Mouse (Mus musculus) right cerebral cortex, postnatal 36 days (tissue): Measurements from ENCODE around the gene Ccnb1.
"Not testable (repeated sequence)": the region's sequence is repeated elsewhere in the genome, so short reads cannot be mapped to it uniquely, and the experiment has no call there.

Experiments
- DNase-seq, 2 experiments: peaks; one replicate each; pipeline ENCODE4 v3.0.0; 2022; ENCODE audit warnings: low spot score in 2 of 2, mixed read lengths in 1 of 2

Ccnb1 gene

DNA sequence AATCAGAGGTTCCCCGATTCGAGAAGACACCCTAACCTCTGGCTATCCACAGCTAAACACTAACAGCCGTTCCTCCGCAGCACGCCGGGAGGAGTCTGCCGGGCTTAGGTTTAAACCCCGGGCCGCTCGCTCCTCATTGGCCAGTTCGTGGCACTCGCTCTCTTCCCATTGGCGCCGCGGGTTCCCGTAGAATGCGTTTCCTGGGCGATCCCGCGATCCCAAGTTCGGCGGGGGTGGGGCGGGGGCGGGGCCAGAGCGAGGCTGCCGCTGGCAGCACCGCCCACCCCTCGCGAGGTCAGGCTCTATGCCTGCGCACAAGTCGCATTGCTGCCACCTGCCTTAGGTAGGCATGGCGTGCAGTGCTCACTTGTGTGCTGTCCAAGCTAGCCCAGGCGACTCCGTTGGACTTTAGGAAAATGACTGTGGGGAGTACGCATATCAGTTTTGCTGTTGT lies at the start of gene Ccnb1:
TSS of gene Ccnb1 (minus strand) at position 157 of the 454 bp plus-strand sequence.
- peak; percentile 80 to 82 for DNase-seq

DNA sequence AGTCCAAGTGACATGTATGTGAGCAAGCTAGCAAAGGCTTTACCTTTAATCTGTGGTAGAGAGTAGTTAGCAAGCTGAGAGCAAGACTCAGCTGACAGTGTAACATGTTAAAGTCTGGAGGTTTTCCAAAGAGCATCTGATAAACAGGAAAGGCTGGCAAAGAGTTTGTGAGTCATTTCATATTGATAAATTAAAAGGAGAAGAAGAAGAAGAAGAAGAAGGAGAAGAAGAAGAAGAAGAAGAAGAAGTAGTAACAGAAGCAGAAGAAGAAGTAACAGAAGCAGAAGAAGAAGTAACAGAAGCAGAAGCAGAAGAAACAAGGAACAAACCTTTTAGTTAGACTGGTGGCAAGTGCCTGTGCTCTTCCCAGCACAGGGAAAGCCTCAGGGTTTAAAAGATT lies 48.4 kb upstream of the Ccnb1 start:
- DNase-seq = no peak

DNA sequence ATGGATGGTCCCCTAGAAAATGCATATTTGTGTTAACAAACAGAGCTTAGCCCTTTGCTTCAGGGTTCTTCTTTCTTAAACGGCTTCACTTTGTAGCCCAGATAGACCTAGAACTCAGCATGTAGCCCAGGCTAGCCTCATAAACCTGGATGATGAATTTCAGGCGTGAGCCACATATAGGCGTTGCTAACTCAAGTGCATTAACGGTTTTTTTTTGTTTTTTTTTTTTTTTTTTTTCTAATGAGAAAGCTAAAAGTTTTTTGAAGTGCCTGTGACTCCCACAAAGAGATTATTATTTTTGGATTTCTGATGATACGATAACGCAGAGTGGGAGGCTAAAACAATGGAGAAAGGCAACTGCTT lies 47.3 kb upstream of the Ccnb1 start:
- no peak for DNase-seq

DNA sequence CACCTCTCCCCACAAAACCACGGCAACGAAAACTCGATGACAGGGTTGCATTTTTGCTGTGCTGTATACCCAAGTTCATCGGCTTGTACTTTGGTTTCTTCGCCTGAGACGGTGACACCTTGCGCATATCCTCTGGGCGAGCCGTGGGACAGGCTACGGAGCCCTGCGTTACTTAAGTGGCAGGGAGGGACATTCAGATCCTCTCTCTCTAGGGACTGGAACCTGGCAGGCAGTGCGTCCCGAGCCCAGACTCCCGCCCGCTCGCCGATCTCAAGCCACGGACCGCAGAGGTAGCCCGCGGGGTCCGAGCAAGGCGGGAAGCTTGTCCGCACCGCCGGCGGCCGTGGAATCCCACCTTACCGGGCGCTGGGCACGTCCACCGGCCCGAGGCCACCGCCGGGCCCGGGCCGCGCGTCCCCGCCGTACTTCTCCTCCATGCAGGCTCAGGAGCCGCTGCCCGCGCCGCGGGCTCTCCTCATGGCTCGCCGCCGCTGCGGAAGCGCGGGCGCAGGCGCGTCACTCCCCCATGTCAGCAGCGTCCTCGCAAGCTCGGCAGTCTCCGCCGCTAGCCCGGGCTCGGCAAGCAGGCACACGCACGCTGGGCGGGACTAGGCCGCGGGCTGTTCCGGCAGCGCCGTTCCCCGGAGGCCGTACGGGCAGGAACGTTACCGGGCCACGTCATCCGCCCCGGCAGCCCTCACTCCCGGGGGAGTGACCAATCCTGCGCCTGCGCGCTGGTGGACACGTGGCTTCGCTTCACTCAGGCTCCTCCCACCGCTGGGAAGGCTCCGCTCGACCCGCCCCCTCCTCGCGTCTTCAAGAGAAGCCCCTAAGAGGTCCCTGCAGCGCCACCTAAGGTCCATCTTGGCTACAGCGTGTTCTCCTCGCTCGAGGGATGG lies 46.6 kb upstream of the Ccnb1 start, which contains the start of gene Slc30a5:
TSS of gene Slc30a5 (minus strand) at position 687 of the 899 bp plus-strand sequence.
- peak; percentile 98 for DNase-seq

DNA sequence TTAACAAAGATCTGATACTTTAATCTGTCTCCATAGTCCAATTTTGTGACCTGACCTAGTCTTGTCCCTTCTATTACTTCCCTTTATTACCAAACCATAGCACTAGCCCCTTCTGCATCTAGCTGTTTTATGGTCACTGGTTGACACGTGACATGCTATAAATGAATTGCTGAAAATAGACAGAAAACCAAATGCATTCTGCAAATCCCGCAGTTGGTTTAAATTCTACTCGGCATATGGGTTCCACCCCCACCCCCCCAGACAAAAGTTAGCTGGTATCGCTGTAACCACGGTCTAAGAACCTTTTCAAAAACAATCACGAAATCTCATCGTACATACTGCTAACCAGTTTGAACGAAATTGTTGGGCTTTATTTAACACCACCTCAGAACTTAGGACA lies 45.8 kb upstream of the Ccnb1 start:
- no peak for DNase-seq

DNA sequence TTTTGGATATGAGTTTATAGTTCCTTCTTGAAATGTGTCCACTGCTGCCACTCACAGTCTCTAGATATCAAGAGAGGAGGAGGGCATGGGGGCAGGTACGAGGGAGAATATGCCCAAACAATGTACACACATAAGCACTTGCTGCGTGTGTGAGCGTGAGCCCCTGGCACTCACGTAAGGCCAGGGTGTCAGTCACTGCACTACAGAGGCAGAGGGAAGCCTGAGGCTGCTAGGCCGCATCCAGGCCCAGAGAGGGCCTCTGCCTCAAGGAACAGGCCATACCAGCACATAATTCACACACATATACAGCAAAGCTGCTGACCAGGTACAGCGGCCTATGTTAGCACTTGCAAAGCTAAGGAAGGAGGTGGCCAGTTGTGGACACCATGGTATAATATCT lies 44.8 kb upstream of the Ccnb1 start:
- no peak for DNase-seq

DNA sequence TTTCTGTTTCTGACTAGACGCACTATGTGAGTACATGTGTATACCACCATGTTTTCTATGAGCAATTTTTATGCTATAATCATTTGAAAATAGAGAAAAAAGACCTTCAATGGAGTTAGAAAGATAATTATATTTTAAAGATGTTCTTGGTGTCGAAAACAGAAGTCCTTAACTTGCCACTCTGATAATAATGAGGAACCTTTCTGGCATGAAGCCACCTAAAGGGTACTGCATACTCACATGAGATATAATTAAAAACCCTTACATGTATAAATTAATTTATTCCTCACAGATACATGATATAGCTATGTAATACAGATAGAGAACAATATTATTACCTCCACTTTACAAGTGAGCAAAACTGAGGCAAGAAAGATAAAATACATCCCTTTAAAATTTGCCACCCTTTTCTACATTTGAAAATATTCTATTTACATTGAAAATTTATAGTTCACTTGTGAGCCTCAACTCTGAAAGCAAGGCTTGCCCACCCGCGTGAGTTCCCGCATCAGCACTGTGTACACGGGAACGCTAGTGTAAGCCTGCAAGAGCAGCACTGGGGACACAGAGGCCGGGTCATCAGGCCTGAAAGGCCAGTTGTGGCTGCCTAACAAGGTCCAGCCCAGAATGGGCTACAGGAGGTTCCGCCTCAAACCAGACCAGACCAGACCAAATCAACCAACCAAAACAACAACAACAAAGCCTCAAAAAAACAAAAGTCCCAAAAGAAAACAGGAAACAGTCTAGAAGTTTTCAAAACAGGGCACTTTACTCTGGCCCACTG lies 39.4 kb upstream of the Ccnb1 start:
- no peak for DNase-seq

DNA sequence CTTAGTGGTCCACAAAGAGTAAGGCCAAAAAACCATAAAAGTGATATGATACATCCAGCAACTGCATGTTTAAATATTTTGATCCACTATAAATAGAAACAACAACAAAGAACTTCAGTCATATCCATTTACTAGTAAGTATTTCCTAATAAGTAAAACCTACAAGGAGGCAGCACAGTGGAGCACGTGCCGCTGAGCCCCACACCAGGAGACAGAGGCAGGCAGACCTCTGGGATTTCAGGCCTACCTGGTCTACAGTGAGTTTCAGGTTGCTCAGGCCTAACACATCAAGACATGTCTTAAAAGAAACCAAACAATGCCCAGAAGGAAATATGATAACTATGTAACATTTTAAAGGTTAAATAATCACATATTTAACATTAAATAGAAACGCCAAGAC lies 38.5 kb upstream of the Ccnb1 start:
- no peak for DNase-seq

DNA sequence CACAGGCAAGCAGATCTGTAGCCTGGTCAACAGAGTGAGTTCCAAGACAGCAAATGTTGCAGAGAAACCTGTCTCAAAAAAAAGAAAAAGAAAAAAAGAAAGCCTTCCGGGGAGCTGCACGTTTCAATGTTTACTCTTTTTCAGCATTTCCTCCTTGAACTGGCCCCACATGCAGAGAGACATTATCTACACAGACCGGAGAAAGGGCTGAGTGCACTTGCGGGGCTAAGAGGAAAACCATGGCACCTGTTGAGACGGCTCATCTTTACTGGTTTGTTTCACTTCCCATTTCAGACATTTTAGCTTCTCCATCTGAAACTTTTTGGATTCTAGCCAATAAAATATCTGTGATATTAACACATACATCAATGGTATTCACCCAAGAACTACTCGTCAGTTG lies 37.9 kb upstream of the Ccnb1 start:
- DNase-seq = no peak

DNA sequence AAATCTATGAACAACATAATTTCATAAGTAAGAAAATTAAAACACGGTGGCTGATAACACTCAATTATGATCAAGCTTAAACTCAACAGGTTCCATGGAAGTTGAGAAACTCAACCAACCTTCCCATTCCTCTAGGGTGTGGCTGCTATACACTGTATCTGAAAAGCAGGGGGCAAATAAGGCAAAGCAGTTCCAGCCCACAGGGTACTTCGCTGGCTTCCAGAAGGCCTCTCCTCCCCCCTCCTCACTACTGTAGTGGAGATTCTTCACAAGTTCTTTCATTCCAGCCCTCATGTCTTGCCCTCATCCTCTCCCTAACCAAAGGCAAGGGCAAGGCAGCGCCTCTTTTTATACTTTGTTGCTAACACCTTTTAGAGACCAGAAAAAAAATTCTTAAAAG lies 37.5 kb upstream of the Ccnb1 start:
- no peak for DNase-seq

DNA sequence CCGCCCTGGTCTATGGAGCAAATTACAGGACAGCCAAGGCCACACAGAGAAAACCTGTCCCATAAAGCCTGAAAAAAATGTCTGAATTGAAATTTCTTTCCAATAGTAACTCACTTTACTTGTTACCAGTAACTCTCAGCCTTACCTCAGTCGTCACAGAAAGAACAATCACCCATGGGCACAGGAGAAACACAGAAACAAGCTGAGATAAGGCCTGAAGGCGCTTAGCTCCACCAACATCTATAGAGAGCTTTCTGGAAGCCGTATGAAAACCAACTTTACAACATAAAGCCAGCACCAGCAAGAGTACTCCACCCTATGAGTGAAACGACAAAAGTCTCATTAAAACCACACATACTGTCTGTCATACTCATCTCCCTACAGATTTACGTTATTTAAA lies 28.1 kb upstream of the Ccnb1 start:
- DNase-seq = no peak

DNA sequence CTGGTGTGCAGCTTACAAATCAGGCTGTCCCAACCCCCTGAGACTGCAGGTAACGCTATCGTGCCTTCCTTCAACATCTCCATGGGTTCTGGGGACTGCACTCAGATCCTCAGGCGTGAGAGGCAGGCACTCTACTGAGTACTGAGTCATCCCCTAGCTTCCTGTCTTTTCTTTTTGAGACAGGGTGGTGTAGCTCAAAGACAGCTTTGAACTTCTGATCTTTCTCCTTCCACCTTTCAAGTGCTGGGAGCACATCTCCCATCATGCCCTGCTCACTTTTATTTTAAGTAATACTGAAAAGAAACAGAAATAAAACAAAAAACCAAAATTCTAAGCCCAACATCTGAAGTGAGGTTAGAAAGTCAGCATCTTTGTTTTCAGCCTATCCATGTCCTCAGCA lies 19.4 kb upstream of the Ccnb1 start:
- no peak for DNase-seq

DNA sequence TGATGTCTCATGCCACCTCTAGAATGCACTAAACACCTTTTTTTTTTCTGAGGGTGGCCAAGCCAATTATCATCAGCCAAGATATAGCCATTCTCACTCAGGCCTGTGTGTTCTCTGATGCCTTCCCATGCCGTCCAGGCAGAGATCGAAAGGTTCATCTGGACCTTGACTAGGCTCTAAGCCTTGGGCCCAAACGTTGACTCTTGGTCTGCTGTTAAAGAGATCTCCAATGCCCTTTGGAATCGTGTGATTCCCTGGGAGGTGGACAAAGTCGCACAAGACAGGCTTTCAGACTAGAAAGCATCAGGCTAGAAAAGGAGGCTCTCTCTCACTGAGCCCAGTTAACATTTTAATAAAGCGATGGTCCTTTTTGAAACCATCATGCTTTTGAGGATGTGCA lies 10.8 kb upstream of the Ccnb1 start:
- DNase-seq = no peak

DNA sequence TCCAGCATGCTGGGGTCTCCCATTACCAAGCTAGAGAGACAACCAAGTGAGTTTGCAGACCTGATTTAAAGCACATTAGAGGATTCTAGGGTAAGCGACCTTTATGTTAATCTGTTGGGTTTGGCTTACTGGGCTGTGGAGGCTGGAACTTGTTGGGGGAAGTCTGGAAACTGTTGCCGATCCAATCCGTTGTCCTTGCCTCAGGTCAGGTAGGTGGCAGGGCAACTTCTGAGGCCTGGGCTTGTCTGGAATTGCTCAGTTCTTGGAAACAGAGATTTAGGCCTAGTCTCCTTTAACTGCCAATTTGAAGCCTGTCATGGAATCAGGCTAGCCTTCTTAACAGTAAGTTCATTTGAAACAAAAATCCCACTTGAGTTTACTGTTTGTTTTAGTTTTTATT lies 2.7 kb upstream of the Ccnb1 start:
- DNase-seq = no peak

DNA sequence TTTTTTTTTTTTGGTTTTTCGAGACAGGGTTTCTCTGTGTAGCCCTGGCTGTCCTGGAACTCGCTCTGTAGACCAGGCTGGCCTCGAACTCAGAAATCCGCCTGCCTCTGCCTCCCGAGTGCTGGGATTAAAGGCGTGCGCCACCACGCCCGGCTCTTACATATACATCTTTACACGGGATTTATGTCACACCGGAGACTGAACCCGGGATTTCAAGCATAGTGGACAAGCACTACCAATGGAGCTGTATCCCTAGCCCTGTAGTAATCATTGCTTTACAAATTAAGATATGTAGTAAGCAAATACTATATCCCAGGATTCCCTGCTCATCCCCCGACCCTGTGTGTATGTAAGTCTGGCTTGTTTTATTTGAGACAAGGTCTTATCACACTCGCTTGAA lies 1.7 kb upstream of the Ccnb1 start:
- DNase-seq = not testable (repeated sequence)

DNA sequence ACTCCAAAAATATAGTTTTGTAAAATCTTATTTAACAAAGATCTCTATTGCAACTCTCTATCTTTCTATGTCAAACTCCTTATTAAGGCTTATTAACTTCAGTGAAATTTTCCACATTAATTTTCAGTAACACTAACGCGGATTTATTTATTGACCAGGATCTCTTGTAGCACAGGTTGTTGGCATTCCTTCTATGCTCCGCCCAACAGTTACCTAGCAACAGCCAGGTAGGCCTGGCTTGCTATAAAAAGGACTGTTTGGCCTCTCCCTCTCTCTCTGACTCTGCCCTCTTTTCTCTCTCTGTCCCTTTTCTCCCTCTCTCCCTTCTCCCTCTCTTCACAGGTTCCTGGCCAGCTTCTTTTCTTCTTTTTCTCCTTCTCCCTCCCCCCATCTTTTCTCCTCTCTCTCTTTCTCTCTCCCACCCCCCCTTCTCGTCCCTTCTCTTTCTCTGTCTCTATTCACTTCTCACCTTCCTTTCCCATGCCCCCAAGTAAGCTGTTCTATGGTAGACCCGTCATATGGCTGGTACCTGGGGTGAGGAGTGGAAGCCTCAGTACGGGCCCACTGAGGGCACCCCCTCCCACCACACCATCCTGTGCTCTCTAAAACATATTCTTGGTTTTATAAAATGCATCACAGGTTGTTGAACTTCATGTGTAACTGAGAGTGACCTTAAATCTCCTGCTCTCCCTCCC lies 1.1 kb upstream of the Ccnb1 start:
- no peak for DNase-seq

DNA sequence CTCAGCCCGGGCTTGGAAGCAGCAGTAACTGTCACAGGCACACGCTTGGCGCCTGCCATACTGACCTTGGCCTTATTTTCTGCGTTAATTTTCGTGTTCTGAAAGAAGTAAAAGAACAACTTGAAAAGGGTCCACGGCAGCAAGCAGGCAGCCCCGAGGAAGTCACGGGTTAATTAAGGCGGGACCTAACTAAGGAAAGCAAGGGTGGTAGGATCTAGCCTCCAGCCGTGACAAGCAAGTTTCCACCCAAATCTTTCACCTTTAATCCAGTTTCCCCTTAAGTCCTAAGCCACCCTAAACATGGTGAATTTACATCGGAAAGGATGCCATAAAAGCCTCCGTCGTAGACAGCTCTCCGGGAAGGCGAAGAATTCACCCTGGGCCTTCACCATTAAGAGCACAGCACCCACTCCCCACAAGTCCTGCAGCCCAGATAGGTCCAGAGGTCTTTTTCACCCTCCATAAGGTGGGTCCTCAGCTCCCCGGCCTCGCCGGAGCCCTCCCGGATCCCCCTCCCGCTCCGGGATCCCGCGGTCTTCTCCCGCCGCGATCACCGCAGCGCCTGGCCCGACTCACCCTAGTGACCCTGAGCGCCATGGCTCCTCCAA lies 460 bp downstream of the Ccnb1 start:
- DNase-seq = no peak

DNA sequence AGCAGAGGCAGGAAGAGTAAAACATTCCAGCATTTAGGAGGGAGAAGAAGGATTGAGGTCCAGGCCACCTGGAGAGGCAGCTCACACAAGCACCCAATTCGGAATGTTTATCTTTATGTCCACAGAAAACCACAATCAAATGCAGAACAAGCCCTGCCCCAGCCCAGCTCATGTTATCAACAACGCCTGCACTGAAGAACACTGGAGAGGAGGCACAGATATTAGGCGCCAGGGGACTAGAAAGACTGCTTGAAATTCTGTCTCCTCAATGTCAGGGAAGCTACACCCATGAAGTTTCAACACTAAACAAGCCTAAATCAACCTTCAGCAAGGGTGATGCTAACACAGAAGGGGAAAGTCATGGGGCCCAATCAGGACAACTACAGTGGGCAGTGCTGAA lies 8.9 kb downstream of the Ccnb1 start:
- DNase-seq = no peak

DNA sequence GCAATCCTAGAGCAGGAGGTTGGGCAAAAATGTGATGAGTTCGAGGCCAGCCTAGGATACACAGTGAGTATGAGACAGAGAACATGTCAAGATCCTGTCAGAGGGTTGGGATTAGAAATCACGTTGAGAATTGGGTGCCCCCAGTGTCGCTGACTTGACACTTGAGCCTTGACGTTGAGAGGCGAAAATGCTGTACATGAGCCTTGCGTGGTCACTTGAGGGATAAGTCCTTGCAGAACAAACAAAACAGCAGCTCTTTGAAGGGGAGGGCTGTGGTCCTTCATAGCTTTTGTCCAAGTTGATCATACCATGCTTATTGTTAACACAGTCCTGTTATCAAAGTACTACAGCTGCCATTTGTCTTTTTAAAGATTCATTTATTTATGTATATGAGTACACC lies 9.7 kb downstream of the Ccnb1 start:
- DNase-seq = no peak

DNA sequence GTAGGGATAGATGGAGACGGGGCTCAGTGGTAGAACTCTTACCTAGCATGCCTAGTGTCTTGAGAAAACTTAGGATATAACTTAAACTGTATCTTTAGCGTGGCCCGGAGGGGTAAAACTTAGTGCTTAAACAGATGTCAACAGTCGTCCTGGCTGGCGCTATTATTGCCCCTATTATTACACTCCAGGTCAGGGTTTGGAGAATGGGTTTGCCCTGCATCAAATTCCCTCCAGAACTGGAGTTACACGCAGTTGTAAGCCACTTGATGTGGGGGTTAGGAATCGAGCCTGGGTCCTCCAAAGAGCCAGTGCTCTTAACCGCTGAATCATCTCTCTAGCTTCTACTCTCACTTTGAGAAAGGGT lies 10.3 kb downstream of the Ccnb1 start:
- no peak for DNase-seq

DNA sequence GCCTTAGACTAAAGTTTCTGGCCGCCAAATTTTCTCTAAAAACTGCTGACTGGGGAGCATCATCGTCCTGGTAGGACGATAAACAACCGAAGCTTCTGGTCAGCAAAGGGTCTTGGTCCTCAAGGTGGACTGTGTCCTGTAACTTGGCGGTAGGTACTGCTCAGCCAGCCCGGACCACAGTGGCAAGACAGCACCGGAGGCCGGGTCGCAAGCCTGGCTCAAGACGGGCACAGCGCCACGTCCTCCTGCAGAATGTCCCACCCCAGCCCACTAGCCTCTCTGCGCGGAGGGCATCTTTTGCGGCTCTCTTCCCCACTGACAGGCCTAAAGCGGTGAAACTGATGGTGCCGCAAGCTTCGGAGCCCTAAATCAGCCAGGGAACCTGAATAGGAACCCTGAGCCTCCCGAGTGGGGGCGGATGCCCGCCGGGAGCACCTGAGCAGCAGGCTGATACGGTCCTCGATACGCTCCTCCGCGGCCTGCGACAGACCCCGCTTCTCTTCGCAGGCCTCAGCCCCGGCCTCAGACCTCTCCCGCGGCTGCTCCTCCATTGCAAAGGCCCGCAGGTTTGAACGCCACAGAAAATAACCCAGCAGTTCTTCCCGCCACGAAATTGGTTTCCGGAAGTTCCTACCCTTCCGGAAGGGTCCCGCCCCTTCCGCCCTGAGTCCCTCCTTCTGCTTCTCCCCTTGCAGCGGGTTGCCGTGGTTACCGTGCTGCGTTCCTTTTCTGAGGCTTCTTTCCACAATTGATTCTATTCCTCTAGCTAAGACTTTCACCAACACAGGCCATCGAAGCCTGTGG lies 10.9 kb downstream of the Ccnb1 start, which contains the start of gene Cenph:
TSS of gene Cenph (minus strand) at position 648 of the 804 bp plus-strand sequence.
- DNase-seq = peak; percentile 74 to 81
